Mouse (Mus musculus): ENCODE results near the gene Kif13a. TPM values are rescaled to one million over a fixed set of nuclear protein-coding genes. Genes with fewer than 3 reads are reported as not detected.

Kif13a gene
- total and polyA plus RNA-seq, 3 experiments, result 1.2 to 1.7 TPM; not detected in 1

- no peak overlapping the region for H3K27ac ChIP-seq (ENCODE audit: control insufficient read depth, low read depth, low read length)
- no peak overlapping the region for H3K4me3 ChIP-seq (ENCODE audit: control insufficient read depth in 1 of 2, insufficient read depth in 1 of 2, low read depth in 2 of 2, low read length in 2 of 2)
- no peaks in the 10 kb centered on the region for H3K27me3 ChIP-seq (ENCODE audit: control insufficient read depth in 1 of 2, insufficient read depth in 2 of 2, low read length in 2 of 2)
- no peaks in the 10 kb centered on the region for H3K4me1 ChIP-seq (ENCODE audit: control insufficient read depth in 1 of 2, insufficient read depth in 2 of 2, low read length in 2 of 2)
- TF ChIP-seq TAL1 (IDR thresholded peaks at IDR 0.05; ENCODE audit: low read length) (no peak), MAFK (IDR thresholded peaks at IDR 0.05; ENCODE audit: borderline replicate concordance, low read depth, low read length) (no peak), EP300 (IDR thresholded peaks at IDR 0.05; ENCODE audit: low read depth in 1 of 2, low read length in 2 of 2) (no peak), MAX (IDR thresholded peaks at IDR 0.05; ENCODE audit: low read length) (no peak), CTCF (IDR thresholded peaks at IDR 0.05 in 2 of 3, conservative IDR thresholded peaks at IDR 0.05 in 1 of 3; ENCODE audit: control insufficient read depth in 1 of 3, insufficient read depth in 1 of 3, low read depth in 2 of 3, low read length in 3 of 3, poor library complexity in 1 of 3, severe bottlenecking in 1 of 3) (no peak), ELF1 (IDR thresholded peaks at IDR 0.05; ENCODE audit: low read depth, low read length) (no peak), MEF2A (IDR thresholded peaks at IDR 0.05; ENCODE audit: extremely low read depth, insufficient replicate concordance, low read depth, low read length, poor library complexity, severe bottlenecking) (no peak), ZKSCAN1 (IDR thresholded peaks at IDR 0.05; ENCODE audit: low read depth, low read length) (no peak), MXI1 (IDR thresholded peaks at IDR 0.05; ENCODE audit: low read depth, low read length) (no peak), BHLHE40 (IDR thresholded peaks at IDR 0.05; ENCODE audit: borderline replicate concordance, low read depth, low read length) (no peak), SMC3 (IDR thresholded peaks at IDR 0.05; ENCODE audit: low read depth, low read length) (no peak), GABPA (IDR thresholded peaks at IDR 0.05; ENCODE audit: low read depth, low read length) (no peak), E2F4 (IDR thresholded peaks at IDR 0.05; ENCODE audit: borderline replicate concordance, low read depth, low read length) (no peak), POLR2AphosphoS5 (IDR thresholded peaks at IDR 0.05; ENCODE audit: borderline replicate concordance, low read depth, low read length) (no peak)
- H3K79me2 ChIP-seq (ENCODE audit: control insufficient read depth, insufficient read depth, low read length, poor library complexity), result no peaks in the 10 kb centered on the region
- no peak for DNase-seq (ENCODE audit: low read depth, low spot score)
- H3K9me3 ChIP-seq (replicated peaks; ENCODE audit: insufficient read depth, low read length), result no peaks in the 10 kb centered on the region
- H3K9ac ChIP-seq (ENCODE audit: control insufficient read depth, low read depth, low read length, poor library complexity, severe bottlenecking), result no peak overlapping the region
- no peaks in the 10 kb centered on the region for H3K36me3 ChIP-seq (ENCODE audit: control insufficient read depth in 1 of 2, insufficient read depth in 2 of 2, low read length in 2 of 2)
These were observed 986 bp upstream of the Kif13a start for GRCm38 (mm10) chr13:46930659-46931046.

DNA sequence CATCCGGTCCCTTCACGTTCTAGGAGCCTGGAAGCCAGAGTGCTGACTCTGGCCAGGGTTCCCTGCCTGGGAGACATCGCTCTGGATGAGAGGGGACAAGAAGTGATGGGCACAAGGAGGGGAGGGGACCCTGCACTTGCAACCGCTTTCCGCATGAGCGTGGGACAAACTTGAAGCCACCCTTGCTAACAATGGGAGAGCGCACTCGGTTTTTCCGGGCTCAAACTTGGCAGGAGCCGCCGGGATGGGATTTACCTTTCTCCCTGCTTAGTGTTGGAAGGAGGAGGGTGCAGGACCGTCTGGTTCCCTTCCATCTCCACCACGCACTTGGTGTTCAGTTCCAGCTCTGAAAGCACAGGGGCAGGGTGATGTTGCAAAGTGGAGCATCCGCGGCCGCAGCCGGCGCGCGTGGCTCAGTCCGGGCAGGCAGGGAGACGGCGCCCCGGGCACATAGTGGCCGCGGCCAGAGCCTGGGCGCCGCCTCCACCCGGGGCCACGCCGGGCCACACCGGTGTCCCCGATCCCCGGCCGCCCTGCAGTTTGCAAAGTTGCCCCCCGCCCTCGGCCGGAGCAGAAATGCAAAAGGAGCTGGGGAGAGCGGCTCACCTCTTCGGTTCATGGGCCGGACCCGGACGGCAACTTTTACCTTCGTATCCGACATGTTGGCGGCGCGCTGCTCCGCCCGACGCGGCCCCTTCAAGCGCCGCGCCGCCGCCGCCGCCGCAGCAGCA is 541 bp downstream of the Kif13a start:
- H3K27ac ChIP-seq (ENCODE audit: control insufficient read depth, low read depth, low read length), result no peak overlapping the region
- no peaks in the 10 kb centered on the region for H3K27me3 ChIP-seq (ENCODE audit: control insufficient read depth in 1 of 2, insufficient read depth in 2 of 2, low read length in 2 of 2)
- no peaks in the 10 kb centered on the region for H3K4me1 ChIP-seq (ENCODE audit: control insufficient read depth in 1 of 2, insufficient read depth in 2 of 2, low read length in 2 of 2)
- H3K4me3 ChIP-seq (ENCODE audit: control insufficient read depth in 1 of 2, insufficient read depth in 1 of 2, low read depth in 2 of 2, low read length in 2 of 2), result no peak overlapping the region
- no peaks in the 10 kb centered on the region for H3K9me3 ChIP-seq (replicated peaks; ENCODE audit: insufficient read depth, low read length)
- no peaks in the 10 kb centered on the region for H3K36me3 ChIP-seq (ENCODE audit: control insufficient read depth in 1 of 2, insufficient read depth in 2 of 2, low read length in 2 of 2)
- no peak for TF ChIP-seq USF1 (IDR thresholded peaks at IDR 0.05; ENCODE audit: low read depth, low read length)
- no peak for TF ChIP-seq ZMIZ1 (IDR thresholded peaks at IDR 0.05; ENCODE audit: low read depth, low read length)
- no peak for TF ChIP-seq MAFK (IDR thresholded peaks at IDR 0.05; ENCODE audit: borderline replicate concordance, low read depth, low read length)
- TF ChIP-seq NELFE (IDR thresholded peaks at IDR 0.05; ENCODE audit: low read depth, low read length), result no peak
- TF ChIP-seq ZKSCAN1 (IDR thresholded peaks at IDR 0.05; ENCODE audit: low read depth, low read length), result no peak
- no peak for TF ChIP-seq HCFC1 (IDR thresholded peaks at IDR 0.05; ENCODE audit: low read depth, low read length)
- no peak for TF ChIP-seq SIN3A (IDR thresholded peaks at IDR 0.05; ENCODE audit: low read length)
- TF ChIP-seq TCF12 (IDR thresholded peaks at IDR 0.05; ENCODE audit: low read depth, low read length), result no peak
- TF ChIP-seq MYB (IDR thresholded peaks at IDR 0.05; ENCODE audit: low read depth, low read length), result no peak
- no peak for TF ChIP-seq TBP (IDR thresholded peaks at IDR 0.05; ENCODE audit: low read depth, low read length)
- TF ChIP-seq ZNF384 (IDR thresholded peaks at IDR 0.05; ENCODE audit: low read depth, low read length), result no peak
- no peak for TF ChIP-seq GABPA (IDR thresholded peaks at IDR 0.05; ENCODE audit: low read depth, low read length)
- no peak for TF ChIP-seq MXI1 (IDR thresholded peaks at IDR 0.05; ENCODE audit: low read depth, low read length)
- no peak for TF ChIP-seq POLR2AphosphoS5 (IDR thresholded peaks at IDR 0.05; ENCODE audit: borderline replicate concordance, low read depth, low read length)
- TF ChIP-seq ELF1 (IDR thresholded peaks at IDR 0.05; ENCODE audit: low read depth, low read length), result no peak
- no peak for TF ChIP-seq MEF2A (IDR thresholded peaks at IDR 0.05; ENCODE audit: extremely low read depth, insufficient replicate concordance, low read depth, low read length, poor library complexity, severe bottlenecking)
- no peak for TF ChIP-seq BHLHE40 (IDR thresholded peaks at IDR 0.05; ENCODE audit: borderline replicate concordance, low read depth, low read length)
- no peak for DNase-seq (ENCODE audit: low read depth, low spot score)
- H3K9ac ChIP-seq (ENCODE audit: control insufficient read depth, low read depth, low read length, poor library complexity, severe bottlenecking), result no peak overlapping the region
- H3K79me2 ChIP-seq (ENCODE audit: control insufficient read depth, insufficient read depth, low read length, poor library complexity), result no peaks in the 10 kb centered on the region

Data from MEL (cell line).